Comparison of ENCODE assay signal across 12 mouse cellular contexts in the genomic region with DNA sequence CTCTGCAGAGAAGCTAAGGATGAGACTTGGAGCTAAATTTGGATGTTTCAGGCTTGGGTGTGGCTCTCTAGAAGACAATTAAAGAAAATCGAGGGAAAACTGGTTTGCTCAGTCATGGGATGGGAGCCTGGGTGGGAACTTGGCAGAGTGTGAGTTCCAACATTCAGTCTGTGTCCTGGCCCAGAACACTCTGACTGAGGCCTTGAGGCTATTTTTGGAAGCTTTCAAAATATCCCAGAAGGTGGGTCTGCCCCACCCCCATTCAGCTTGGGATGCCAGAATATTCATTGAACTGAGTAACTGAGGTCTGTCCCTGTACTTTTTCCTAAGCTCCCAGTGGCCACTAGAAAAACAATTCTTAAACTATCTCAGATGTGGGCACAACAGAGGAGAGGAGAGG. TPM values are rescaled to one million over a fixed set of nuclear protein-coding genes. Genes with fewer than 3 reads are reported as not detected.
DNase-seq lines count a peak whose midpoint lies in the region; ATAC-seq and TF ChIP-seq lines count a peak whose summit lies in the region.
"Had no signal": no experiment of that assay in that cellular context is flagged by ENCODE, and none has a peak within 500 bp of the region (broad histone marks: within the 10 kb centered on the region; RNA-seq: fewer than 3 reads in every experiment).

No protein-coding gene starts in this region.

- no peaks in the 10 kb centered on the region for H3K36me3 ChIP-seq in kidney, adult 2 months (ENCODE audit: control insufficient read depth, insufficient read depth, low read length)
- no peaks in the 10 kb centered on the region for H3K36me3 ChIP-seq in kidney, embryonic 15.5 days
- no peaks in the 10 kb centered on the region for H3K36me3 ChIP-seq in limb, embryonic 15.5 days
- H3K36me3 ChIP-seq in midbrain, embryonic 16.5 days (ENCODE audit: control insufficient read depth, insufficient read depth, low read length) = no peaks in the 10 kb centered on the region
- no peaks in the 10 kb centered on the region for H3K36me3 ChIP-seq in hindbrain, embryonic 10.5 days
- H3K36me3 ChIP-seq: G1E had no signal

- no peak overlapping the region for H3K4me3 ChIP-seq in kidney, adult 2 months (ENCODE audit: insufficient read depth, low read depth, low read length)
- no peak overlapping the region for H3K4me3 ChIP-seq in kidney, embryonic 15.5 days (replicated peaks)
- no peak overlapping the region for H3K4me3 ChIP-seq in limb, embryonic 15.5 days
- H3K4me3 ChIP-seq in midbrain, embryonic 16.5 days (ENCODE audit: low read depth, low read length) = no peak overlapping the region
- no peak overlapping the region for H3K4me3 ChIP-seq in hindbrain, embryonic 10.5 days

- intact Hi-C loops in gastrocnemius, postnatal 36 days (cut with DNase I) = no loop called here

- H3K27ac ChIP-seq in kidney, adult 2 months (ENCODE audit: insufficient read depth, low read depth, low read length) = no peak overlapping the region
- no peak overlapping the region for H3K27ac ChIP-seq in kidney, embryonic 15.5 days
- H3K27ac ChIP-seq in limb, embryonic 15.5 days = peak overlapping the region; percentile 27; the same call in 1 of the 2 replicates
- no peak overlapping the region for H3K27ac ChIP-seq in midbrain, embryonic 16.5 days (ENCODE audit: low read length)
- no peak overlapping the region for H3K27ac ChIP-seq in hindbrain, embryonic 10.5 days
- H3K27ac ChIP-seq: macrophage had no signal

- H3K4me2 ChIP-seq in kidney, embryonic 15.5 days = no peak overlapping the region
- no peak overlapping the region for H3K4me2 ChIP-seq in limb, embryonic 15.5 days
- no peak overlapping the region for H3K4me2 ChIP-seq in midbrain, embryonic 16.5 days (ENCODE audit: low read length)

- 32% methylated on average over 1 of the region's 1 CpGs for WGBS in kidney, adult 2 months
- WGBS in kidney, embryonic 15.5 days = 74% methylated on average over 1 of the region's 1 CpGs
- WGBS in limb, embryonic 15.5 days = 50% methylated on average over 1 of the region's 1 CpGs
- 67% methylated on average over 1 of the region's 1 CpGs for WGBS in midbrain, embryonic 16.5 days
- WGBS in hindbrain, embryonic 10.5 days = 68% methylated on average over 1 of the region's 1 CpGs

- no peak overlapping the region for H3K9ac ChIP-seq in kidney, embryonic 15.5 days
- H3K9ac ChIP-seq in limb, embryonic 15.5 days = no peak overlapping the region
- no peak overlapping the region for H3K9ac ChIP-seq in midbrain, embryonic 16.5 days (ENCODE audit: low read depth, low read length)

- no peaks in the 10 kb centered on the region for H3K4me1 ChIP-seq in kidney, adult 2 months (ENCODE audit: control insufficient read depth, insufficient read depth, low read length)
- H3K4me1 ChIP-seq in kidney, embryonic 15.5 days = no peaks in the 10 kb centered on the region
- H3K4me1 ChIP-seq in limb, embryonic 15.5 days = no peaks in the 10 kb centered on the region
- H3K4me1 ChIP-seq in midbrain, embryonic 16.5 days (ENCODE audit: control insufficient read depth, insufficient read depth, low read length) = no peaks in the 10 kb centered on the region
- H3K4me1 ChIP-seq in hindbrain, embryonic 10.5 days (replicated peaks) = no peaks in the 10 kb centered on the region

- no peak for ATAC-seq in kidney, embryonic 15.5 days (replicated peaks; ENCODE audit: low FRiP score)
- ATAC-seq in limb, embryonic 15.5 days (ENCODE audit: insufficient number of reproducible peaks, low FRiP score, low TSS enrichment, low read depth) = peak; percentile 24; the same call in 1 of the 2 replicates
- ATAC-seq in midbrain, embryonic 16.5 days = no peak
- ATAC-seq in granulocyte monocyte progenitor cell, adult 5-6 weeks (replicated peaks; ENCODE audit: poor library complexity, severe bottlenecking) = no peak

- no peak for TF ChIP-seq POLR2A in kidney, adult 2 months (IDR thresholded peaks at IDR 0.05; ENCODE audit: low read depth, low read length)

- TF ChIP-seq CTCF in kidney, adult 2 months (conservative IDR thresholded peaks at IDR 0.05; ENCODE audit: insufficient read depth, insufficient read length, low read depth, low read length) = no peak

- H3K27me3 ChIP-seq in kidney, adult 2 months (replicated peaks; ENCODE audit: control insufficient read depth, insufficient read depth, low read length) = no peaks in the 10 kb centered on the region
- peaks cover 20% of the 10 kb centered on the region; the same call in 1 of the 2 replicates for H3K27me3 ChIP-seq in kidney, embryonic 15.5 days
- H3K27me3 ChIP-seq in limb, embryonic 15.5 days = no peaks in the 10 kb centered on the region
- no peaks in the 10 kb centered on the region for H3K27me3 ChIP-seq in midbrain, embryonic 16.5 days (ENCODE audit: control insufficient read depth, insufficient read depth, low read depth, low read length)
- H3K27me3 ChIP-seq in hindbrain, embryonic 10.5 days (ENCODE audit: insufficient read depth, poor library complexity, severe bottlenecking) = no peaks in the 10 kb centered on the region

- no peaks in the 10 kb centered on the region for H3K9me3 ChIP-seq in kidney, embryonic 15.5 days (replicated peaks)
- H3K9me3 ChIP-seq in limb, embryonic 15.5 days = no peaks in the 10 kb centered on the region
- no peaks in the 10 kb centered on the region for H3K9me3 ChIP-seq in midbrain, embryonic 16.5 days (replicated peaks; ENCODE audit: control insufficient read depth, low read length, poor library complexity, severe bottlenecking)
- no peaks in the 10 kb centered on the region for H3K9me3 ChIP-seq in hindbrain, embryonic 10.5 days
- H3K9me3 ChIP-seq: G1E had no signal

- peak; percentile 65 for DNase-seq in kidney, adult 2 months
- DNase-seq in adrenal gland, adult 2 months = peak; percentile 41
- peak; percentile 13 to 21 for DNase-seq in gastrocnemius, postnatal 36 days
- no peak for DNase-seq in hindbrain, embryonic 10.5 days (ENCODE audit: low spot score)
- DNase-seq: cerebellum, adult 8-10 months; layer of hippocampus, adult 9-11 months had no signal

RNA-seq across cellular contexts. Expression of gene Msn, which starts 43.0 kb away (rescaled TPM):
- 82.2 and 101 TPM in 2 replicates for polyA plus RNA-seq in kidney, adult 2 months (2012; rRNA removed)
- 125 and 132 TPM in 2 replicates for polyA plus RNA-seq in kidney, embryonic 15.5 days (2015; fragmentation: Nextera tagmentation; extraction: Ambion mirVana)
- 100 to 1,000 TPM; 137 to 173 TPM for total RNA-seq in adrenal gland, adult 2 months (2021)
- polyA plus RNA-seq in adrenal gland, adult 2 months (2012; rRNA removed) = 66.0 and 73.9 TPM in 2 replicates
- 10 to 100 TPM; 24.7 to 26.7 TPM for total RNA-seq in gastrocnemius, postnatal 36 days (2021)
- 116 and 132 TPM in 2 replicates for polyA plus RNA-seq in limb, embryonic 15.5 days (2015; fragmentation: Nextera tagmentation; extraction: Ambion mirVana)
- 27.2 and 28.4 TPM in 2 replicates for polyA plus RNA-seq in midbrain, embryonic 16.5 days (2015; fragmentation: Nextera tagmentation; extraction: Ambion mirVana)
- 206 and 211 TPM in 2 replicates for total RNA-seq in granulocyte monocyte progenitor cell, adult 5-6 weeks (2014; fragmentation: Nextera tagmentation)
- 97.2 and 97.8 TPM in 2 replicates for total RNA-seq in granulocyte monocyte progenitor cell, adult 5-6 weeks (2017)
- 122 and 128 TPM in 2 replicates for polyA plus RNA-seq in hindbrain, embryonic 10.5 days (2016; fragmentation: Nextera tagmentation; extraction: Ambion mirVana)
